Mouse (Mus musculus) E14TG2a.4 (cell line): ENCODE measurements around the gene Dph2.

Experiments used
- CTCF ChIP-seq: conservative IDR thresholded peaks from 2 replicates; pipeline ENCODE4 v1.5.1; 2014; ENCODE audit warnings: low read length
- POU5F1 ChIP-seq: IDR thresholded peaks from 2 replicates; pipeline ENCODE4 v1.6.1; 2014; ENCODE audit warnings: low read length, borderline replicate concordance

GRCm38 (mm10) chr4:117885994-117886393 is 5.8 kb downstream of the Dph2 start:
- TF ChIP-seq CTCF (no peak), POU5F1 (no peak)
